Mouse (Mus musculus) adrenal gland, postnatal 36 days (tissue): ENCODE data around the gene Wasf2. TPM values are rescaled to one million over a fixed set of nuclear protein-coding genes. Genes with fewer than 3 reads are reported as not detected.
A peak's percentile ranks its signal among the peaks of the same experiment; 100 is the strongest.

ENCODE experiments used
- DNase-seq, 2 experiments: peaks; one replicate each; pipeline ENCODE4 v3.0.0; 2021; ENCODE audit warnings: mixed read lengths in 1 of 2
- total RNA-seq, 2 experiments: library from RNA; stranded (reverse); gene quantifications; 2 replicates each; pipeline ENCODE4 v1.2.3; 2021

Gene Wasf2
- total RNA-seq, 2 experiments from 2014 or later: 122 to 132 TPM

DNA sequence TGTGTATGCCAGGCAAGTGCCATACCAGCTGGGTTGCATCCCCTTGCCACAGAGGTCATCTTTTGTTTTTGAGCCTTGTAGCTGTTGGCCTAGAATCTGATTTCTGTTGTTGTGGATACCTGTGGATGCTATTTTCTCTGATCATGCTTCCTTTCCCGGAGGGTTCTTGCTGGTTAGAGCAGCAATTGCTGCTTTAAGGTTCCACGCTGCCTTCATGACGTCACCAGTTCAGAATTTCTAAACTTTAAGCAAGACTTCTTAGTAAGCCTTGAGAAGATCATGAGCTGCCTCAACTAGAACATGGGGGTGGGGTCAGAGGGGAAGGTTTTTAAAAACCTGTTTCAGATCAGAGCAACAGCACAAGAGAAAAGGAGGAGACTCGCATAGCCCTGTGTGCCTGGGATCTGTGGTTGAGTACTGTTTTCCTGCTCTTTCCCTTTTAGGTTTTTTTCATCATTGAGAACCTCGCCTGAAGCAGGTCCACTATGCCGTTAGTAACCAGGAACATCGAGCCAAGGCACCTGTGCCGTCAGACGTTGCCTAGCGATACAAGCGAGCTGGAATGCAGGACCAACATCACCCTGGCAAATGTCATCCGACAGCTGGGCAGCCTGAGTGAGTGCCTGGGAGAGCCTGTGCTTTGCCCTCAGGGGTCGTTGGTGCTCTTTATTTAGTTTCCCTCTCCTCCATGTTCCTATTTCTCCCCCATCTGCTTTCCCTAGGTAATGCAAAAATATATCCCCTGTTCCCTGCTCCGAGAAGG is 45.9 kb downstream of the Wasf2 start:
- no peak for DNase-seq

DNA sequence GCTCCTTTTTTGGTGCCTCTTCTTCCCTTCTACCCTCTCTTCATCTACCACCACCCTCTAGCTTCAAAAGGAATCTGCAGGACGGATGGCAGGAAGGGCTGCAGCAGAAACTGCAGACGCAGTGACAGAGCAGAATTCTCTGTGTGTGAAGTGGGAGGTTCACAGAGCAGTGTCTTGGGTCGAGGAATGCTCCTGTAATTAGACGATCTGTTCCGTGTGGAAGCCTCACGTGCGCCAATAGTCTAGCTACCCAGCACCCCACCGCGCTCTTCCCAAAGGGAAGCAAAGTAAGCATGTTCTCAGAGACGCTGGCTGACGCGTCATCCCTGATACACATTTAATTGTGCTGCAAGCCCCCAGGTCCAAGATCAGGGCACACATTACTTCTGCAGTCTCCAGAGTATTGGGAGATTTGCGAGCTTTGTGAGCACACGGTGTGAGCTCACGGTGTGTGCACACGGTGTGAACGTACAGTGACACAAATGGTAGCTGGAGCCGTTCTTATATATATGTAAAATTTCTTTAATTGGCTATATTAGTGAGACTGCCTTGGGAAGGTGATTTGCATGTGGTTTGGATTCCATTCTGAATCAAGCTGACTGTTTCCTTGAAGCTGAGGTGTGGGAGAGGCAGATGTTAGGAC is 46.6 kb downstream of the Wasf2 start:
- no peak for DNase-seq

DNA sequence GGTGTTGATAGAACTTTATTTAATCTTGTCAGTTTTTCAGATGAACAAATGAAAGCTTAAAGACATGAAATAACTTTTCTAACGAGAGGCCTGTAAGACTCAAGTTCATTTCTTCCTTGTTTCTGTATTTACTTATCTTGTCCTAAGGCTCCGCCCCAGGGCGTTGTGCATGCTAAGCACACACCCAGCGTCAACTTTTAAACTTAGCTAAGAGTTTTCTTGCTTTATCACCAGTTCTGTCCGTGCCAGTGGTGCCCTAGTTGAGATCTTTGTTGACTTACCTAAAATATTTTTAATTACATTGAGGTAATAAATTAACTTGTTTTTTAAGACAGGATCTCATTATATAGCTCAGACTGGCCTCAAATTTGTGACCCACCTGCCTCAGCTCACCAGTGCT is 48.0 kb downstream of the Wasf2 start:
- DNase-seq: no peak

DNA sequence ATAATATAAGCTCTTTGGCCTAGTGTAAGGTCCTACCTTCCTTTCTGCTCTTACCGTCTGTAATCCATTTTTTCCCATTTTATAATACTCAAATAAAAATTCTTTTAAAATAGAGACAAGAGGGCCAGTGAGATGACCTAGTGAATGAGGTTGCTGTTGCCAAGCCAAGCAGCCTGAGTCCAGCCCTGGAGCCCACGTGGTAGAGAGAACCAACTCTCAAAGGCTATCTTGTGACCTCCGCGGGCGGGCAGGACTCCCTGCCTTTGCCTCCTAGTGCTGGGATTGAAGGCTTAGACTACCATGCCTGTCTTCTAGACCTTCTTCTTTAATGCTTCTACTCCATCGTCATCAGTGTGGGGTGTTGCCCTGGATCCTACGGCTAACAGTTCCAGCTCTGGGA is 49.0 kb downstream of the Wasf2 start:
- no peak for DNase-seq

DNA sequence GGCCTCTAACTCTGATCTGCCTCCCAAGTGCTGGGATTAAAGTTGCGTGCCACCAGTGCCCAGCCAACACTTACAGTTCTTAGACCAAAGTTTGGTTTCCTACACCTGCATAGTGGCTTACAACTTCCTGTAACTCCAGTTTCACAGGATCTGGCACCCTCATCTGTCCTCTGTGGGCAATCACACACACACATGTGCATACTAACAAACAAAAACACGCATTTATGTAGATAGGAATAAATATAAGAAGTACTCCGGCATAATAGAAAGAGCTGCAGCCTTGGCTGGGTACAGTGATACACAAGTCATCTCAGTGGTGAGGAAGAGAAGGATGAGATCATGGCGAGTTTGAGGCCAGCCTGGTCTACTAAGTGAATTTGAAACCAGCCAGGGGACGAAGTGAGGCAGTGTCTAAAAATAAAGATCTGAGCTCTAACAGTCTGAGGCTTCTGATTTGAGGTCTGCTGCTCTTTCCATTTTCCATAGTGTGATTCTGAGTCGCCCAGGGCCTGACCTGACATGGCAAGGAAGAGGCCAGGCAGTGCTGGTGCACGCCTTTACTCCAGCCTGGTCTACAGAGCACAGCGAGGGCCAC is 52.2 kb downstream of the Wasf2 start:
- DNase-seq: no peak

DNA sequence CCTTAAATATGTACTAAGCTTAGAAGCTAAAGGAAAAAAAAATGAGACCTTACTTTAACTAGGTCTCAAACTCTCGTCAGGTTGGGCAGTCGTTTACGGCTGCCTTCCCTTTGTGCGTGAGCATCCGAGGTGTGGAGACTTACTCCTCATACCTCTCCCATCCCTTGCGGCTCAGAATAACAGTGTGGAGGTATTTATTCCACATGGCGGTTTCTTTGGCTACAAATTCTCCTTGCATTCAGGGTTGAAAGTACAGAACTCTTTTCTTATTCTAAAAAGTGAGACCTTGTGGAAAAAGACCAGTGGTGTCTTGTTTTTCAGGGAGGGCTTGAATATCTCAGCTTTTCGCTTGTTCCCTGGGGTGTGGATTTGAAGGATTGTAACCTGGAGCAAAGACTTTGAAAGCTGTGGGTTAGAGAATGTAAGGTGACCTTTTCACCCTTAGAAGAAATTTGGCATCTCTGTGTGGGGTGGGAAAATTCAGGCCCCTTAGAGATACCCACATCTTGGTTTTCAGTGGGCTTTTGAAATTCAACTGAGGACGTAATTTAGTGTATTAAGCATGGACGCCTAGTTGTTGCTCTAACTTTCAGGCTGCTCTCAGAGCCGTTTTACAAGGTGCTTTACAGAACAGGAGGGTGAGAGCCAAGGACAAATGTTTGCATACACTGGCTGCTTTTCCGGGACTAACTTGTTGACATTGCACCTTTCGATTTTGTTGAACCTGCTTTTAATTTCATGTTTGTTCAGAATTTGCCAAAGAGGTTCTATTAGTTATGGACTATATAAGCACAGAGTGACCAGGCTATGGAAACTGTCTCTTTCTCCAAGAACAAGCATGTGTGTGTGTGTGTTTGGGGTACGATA is 54.0 kb downstream of the Wasf2 start:
- DNase-seq: no peak

DNA sequence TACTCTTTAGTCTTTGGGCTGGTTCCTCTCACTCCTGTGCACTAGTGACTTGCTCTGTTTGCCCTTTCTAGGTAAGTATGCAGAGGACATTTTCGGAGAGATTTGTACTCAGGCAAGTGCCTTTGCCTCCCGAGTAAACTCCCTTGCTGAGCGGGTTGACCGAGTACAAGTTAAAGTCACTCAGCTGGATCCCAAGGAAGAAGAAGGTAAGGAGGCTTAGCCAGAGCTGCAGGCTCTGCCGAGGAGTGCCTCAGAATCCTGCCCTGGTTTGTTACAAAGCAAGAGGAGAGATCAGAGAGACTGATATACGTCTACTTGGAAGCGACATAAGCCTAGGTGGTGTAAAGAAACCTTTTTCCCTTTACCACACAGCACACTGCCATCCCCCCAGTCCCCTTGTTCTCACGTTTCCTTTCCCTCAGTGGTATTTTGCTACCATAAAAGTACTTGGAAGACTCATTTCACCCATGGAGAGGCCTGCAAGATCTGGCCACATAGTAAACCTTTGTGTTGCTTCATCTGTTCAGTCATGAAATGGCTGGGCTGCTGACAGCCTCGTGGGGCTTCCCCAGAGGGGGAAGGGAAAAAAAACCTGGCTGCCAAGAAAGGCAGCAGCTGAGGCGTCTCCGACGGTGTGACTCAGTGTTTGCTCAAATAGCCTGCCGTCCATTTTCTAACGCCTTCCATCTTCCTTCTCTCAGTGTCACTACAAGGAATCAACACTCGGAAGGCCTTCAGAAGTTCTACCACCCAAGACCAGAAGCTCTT is 54.8 kb downstream of the Wasf2 start:
- DNase-seq: peak in 1 of 2 experiments; percentile 59

DNA sequence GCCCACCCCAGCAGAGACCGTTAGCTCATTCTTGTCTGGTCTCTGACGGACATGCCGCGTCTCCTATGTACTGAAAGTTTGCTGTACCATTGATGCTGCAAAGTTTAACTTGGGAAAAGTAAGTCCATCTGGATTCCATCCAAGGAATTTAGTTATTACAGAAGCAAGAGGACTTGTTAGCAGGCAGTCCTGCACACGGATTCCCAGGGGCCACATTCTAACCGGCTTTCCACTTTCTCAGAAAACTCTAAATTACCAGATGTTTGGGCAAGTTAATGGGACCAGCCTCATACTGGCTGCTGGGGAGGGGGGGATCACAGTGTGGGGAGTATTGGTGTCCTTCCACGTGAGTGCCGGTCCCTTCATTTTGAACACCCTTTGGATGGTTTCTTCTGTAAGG is 55.6 kb downstream of the Wasf2 start:
- DNase-seq: no peak

DNA sequence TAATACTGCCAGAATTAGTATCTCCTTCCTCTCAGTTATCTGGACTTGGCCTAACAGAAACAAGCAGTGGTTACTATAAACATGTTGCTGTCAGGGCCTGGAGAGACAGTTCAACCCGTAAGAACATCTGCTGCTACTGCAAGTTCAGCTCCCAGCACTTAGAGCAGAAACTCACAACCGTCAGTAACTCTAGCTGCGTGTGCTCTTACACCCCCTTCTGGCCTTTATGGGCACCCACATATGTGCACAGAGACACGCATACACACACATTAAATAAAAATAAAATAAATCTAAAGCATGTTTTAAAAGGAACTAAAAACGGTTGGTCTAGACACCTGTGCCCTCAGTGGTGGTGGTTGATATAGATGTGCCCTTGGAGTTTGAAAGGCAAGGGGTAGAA is 56.6 kb downstream of the Wasf2 start:
- DNase-seq: no peak

DNA sequence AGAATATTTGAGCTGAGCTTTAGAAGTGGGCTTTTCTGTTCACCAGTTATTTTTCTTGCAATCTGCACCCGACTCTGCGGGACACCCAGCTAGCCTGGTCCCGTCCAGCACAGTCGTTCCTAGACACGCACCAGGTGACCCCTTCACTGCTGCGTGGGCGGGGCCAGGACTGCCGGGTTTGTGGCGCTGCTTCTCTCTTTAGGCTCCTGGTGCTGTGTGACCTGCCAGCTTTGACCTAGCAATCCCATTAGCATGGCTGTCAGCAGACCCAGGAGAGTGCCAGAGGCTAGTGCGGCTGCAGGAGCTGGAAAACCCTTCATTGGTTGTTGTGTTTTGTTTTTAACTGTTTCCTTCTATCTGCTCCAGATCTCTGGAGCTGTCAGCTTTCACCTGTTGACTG is 59.1 kb downstream of the Wasf2 start:
- DNase-seq: no peak

DNA sequence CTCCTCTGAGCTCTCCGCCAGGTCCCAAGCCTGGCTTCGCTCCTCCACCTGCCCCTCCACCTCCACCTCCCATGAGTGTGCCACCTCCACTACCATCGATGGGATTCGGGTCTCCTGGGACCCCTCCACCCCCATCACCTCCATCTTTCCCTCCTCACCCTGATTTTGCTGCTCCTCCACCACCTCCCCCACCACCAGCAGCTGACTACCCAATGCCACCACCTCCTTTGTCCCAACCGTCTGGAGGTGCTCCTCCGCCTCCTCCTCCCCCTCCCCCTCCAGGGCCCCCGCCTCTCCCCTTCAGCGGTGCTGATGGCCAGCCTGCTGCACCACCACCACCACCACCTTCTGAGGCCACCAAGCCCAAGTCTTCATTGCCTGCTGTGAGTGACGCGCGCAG is 64.2 kb downstream of the Wasf2 start:
- DNase-seq: no peak

DNA sequence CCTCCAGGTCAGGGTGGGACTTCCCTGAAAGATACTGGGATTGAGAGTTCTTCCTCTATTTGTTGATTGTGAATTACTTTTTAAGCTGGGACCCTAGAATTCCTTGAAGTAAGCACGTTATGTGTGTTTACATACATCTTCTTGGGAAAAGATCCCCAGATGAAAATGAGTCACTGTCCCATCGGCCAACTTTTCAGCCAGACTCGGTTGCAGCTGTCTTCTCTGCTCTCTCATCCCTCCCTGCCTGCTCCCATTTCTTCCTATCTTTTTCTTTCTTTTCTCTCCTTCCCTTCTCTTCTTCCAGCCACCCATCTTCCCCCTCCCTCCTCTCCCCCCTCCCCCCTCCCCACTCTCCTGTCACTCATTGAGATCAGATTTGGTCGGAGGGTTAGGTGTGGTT is 64.7 kb downstream of the Wasf2 start:
- no peak for DNase-seq

DNA sequence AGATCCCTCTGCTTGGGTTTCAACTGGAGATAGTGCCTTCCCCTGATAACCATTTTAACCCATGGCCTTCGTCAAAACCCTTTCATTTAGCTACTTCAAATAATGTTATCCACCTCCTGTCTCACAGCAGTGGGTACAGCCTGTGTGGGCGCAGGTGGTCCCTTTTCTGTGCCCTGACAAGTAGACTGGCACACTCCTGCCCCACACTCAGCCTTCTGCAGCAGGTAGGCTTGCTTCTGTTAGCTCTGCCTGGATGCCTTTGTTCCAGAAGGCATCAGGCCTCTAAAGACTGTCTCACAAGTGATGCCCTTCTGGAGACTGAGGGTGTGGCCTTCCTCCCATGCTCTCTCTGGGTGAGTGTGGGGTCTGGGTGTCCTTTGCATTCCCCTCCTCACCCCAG is 65.8 kb downstream of the Wasf2 start:
- DNase-seq: no peak

DNA sequence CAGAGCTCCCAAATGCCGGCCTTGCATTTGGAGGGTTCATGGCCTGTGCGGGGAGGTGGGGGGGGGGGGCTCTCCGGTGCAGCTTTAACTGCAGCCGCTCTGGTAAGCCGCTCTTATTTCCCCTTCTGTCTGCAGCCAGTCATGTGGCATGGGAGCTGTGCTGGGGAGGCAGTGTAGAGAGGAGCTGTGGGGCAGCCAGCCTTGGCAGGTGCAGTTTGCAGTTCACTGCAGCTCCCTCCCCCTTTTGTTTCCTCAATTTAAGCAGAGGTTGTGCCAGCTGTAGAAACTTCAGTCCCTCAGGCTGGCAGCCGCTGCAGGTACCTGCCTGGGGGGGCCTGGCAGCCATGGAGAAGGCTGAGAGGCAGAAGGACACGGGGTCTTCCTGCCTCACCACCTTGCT is 66.5 kb downstream of the Wasf2 start:
- no peak for DNase-seq

DNA sequence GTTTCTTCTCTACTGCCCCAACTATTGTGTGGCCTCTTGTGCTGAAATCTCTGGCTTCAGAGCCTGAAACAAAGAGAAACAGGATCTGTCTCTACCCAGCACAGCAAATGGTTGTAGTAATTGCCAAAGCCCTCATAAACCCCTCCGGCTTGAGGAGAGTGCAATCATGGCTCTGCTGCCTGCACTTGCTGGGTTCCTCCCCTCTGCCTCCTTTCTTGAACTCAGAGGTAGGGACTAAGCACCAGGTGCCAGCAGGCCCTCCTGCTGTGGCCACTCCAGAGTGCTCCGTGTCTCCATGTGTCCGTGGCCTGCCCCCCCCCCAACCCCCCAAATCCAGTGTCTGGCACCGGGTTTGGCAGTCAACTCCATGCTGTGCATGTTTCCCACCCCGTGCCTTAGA is 67.0 kb downstream of the Wasf2 start:
- no peak for DNase-seq

DNA sequence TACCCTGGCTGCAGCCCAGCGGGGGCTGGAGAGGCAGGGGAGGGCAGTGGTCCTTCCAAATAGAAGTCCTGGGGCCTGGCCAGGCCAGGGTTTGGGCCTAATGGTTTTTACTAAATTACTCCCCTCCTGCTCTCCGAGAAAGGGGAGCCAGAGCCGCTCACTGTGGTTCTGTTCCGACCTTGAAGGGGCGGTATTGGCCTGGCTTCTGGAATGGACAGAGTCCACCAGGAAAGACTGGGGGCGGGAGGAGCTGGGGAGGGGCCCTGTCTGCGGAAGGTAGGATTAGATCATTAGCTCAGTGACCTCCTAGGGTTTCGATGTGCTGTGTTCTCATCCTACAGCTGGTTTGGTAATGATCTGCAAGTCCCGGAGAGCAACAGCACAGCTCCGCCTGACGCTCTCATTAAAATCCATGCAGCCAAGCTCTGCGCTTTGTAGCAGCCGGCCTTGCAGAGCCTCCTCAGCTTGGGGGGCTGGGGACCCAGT is 67.5 kb downstream of the Wasf2 start:
- peak; percentile 44 to 63 for DNase-seq

DNA sequence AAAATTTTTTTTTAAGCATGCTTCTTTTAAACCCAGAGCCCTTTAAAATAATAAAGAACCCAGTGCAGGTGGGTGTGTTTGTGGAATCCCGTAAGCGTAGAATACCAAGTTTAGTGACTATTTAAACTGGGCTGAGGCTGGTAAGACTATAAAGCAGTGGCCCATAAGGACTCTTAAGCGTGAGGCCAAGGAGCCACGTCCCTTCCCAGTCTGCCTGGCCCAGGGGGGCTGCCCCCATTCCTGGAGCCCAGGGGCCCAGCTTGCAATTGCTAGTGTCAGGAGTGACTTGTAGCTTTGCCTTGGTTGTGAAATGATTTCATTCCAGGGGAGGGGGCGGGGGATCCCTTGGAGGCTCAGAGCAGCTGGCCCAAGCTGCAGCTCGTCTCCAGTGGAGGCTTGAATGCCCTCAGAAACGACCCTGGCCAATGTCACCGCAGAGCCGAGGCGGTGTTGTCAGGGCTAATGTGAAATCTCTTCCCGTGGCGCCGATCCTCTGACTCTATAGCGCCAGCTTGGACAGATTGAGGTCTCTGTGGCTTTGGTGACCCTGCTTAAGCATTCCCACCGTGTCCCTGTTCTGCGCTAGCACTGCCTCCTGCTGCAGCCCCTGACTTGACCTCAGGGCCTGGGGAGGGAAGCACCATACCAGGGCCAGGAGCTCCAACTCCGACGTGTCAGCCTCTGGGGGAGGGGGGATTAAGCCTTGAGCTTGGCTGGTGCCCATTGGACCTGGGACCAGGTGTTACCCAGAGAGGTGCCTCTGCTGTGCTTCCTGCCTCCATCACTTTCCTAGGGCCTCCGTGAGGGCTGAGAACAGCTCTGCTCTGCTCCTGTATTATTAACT is 68.3 kb downstream of the Wasf2 start:
- no peak for DNase-seq

DNA sequence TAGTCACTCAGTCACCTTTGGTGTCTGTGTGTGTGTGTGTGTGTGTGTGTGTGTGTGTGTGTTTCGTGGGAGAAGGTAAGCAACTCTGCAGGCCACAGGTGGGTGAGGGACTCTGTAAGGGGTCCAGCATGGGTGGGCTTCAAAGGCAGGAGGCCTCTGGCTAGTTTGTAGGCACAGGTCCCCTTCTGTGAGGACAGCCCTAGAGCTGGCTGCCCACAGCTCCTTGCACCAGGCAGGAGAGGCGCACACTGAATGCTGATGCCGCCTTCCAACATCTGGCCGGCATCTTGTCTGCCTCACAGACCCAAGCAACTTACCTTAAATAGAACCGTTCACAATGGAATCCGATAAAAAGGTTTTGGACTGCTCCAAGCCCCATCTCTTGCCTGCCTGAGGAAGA is 69.4 kb downstream of the Wasf2 start:
- DNase-seq: no peak

DNA sequence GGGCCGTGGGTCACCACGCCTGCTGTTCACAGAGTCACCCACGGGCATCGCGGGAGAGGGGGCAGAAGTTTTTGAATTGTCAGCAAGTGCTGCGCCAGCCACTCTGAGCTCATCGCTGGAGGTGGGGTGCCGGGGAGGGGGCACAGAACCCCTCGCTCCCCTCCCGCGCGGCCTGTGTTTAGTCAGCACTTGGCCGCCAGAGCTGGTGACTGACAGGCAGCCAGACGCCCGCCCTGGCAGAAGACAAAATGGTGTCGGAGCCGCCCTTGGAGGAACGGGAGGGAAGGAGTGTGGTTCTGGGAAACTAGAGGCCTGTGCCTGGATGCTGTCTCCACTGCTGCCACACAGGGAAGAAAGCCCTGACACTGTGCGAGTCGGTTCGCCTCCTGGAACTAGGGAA is 70.0 kb downstream of the Wasf2 start:
- peak; percentile 40 to 56 for DNase-seq

DNA sequence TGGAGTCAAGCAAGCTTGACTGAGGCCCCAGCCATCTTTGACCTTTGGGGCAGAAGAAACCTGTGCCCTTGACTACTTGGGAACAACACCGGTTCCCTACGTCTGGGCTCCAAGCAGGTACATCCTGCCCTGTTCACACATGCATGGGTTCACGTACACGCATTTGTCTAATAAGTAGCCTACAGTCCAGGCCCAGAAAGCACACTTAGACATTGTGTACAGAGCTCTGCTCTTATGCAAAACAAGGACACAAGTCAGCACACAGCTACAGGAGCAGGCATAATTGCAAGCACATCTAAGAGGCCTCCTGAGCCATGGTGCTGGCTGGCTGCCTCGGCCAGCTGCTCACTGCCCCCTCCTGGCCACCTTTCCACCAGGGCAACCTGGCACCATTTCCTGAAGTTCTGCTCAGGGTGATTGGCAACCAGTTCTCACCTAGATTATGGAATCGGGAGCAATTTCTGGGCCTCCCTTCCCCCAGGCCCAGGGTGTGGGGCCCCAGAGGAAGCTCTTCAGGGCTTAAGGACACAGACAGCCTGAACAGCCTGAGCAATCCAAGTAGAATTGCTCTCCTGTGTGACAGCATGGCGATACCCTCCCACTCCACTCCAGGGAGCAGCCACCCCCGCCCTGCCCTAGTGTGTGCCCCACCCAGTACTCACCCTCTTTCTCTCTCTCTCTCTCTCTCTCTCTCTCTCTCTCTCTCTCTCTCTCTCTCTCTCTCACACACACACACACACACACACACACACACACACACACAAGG is 70.9 kb downstream of the Wasf2 start:
- peak; percentile 78 to 84 for DNase-seq
